Mouse (Mus musculus): ENCODE measurements around the gene Map2k5.

GRCm38 (mm10) chr9:63149372-63149766 lies 228.3 kb downstream of the Map2k5 start:
- TF ChIP-seq CTCF (IDR thresholded peaks at IDR 0.05; ENCODE audit: control insufficient read depth, insufficient read depth, insufficient read length) (no peak), USF1 (IDR thresholded peaks at IDR 0.05; ENCODE audit: low read depth) (no peak), MAX (IDR thresholded peaks at IDR 0.05) (no peak), MYOD1 (IDR thresholded peaks at IDR 0.05; ENCODE audit: control insufficient read depth, insufficient read length, low read depth) (no peak), CEBPB (IDR thresholded peaks at IDR 0.05; ENCODE audit: low read depth) (no peak), FOSL1 (IDR thresholded peaks at IDR 0.05; ENCODE audit: insufficient read depth, low read length, poor library complexity, severe bottlenecking) (no peak)
